Mouse (Mus musculus): ENCODE measurements around the gene Isx.

Isx gene

GRCm38 (mm10) chr8:74930731-74931130 lies 57.8 kb downstream of the Isx start:
- no peaks in the 10 kb centered on the region for H3K27me3 ChIP-seq (ENCODE audit: control insufficient read depth, insufficient read depth, low read length, poor library complexity, severe bottlenecking)
- DNase-seq (ENCODE audit: low read depth, low spot score) = peak; percentile 33
- H3K36me3 ChIP-seq (ENCODE audit: control insufficient read depth, insufficient read depth, low read length, poor library complexity, severe bottlenecking) = no peaks in the 10 kb centered on the region

DNA sequence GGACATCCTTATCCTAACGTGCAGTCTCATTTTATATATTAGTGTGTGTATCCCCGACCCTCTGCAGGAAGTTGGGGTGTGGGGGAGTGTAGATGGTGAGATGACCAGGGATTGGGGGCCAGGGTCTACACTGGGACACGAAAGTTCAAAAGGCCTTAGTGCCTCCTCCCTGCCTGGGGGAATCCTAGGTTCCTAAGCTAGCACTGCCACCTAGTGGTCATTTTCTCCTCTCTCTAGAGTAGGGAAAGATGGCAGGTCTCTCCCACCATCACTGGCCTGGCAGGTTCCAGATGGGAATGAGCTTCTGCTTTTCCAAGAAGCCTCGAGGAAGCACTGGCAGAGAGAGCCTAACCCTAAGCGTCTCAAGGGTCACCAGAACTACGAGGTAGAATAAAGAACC lies 62.3 kb downstream of the Isx start:
- DNase-seq (ENCODE audit: low read depth, low spot score) = peak; percentile 29

DNA sequence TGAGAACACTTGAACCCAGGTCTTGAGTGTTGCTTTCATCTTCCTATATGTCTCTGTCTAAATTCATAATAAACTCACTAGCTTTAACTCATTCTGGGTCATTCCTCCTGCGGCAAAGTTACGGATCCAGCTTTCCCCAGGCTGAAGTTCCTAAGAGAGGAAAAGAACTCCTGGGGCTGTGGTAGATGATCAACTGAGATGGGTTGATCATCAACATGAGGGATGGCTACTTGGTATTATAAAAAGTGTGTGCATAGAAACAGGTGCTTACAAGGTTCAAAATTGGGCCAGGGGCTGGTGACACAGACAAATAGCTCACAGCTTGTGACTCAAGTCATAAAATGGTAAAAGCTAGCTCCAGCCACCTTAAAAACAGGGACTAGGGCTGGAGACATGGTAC lies 63.7 kb downstream of the Isx start:
- Histone ChIP-seq H3K27me3 (ENCODE audit: control insufficient read depth, insufficient read depth, low read length, poor library complexity, severe bottlenecking) (no peaks in the 10 kb centered on the region), H3K36me3 (ENCODE audit: control insufficient read depth, insufficient read depth, low read length, poor library complexity, severe bottlenecking) (no peaks in the 10 kb centered on the region)
- no peak for DNase-seq (ENCODE audit: low read depth, low spot score)

More for the DNA sequence above, 62.3 kb downstream of the Isx start:
- Histone ChIP-seq H3K36me3 (ENCODE audit: control insufficient read depth, insufficient read depth, low read length, poor library complexity, severe bottlenecking) (no peaks in the 10 kb centered on the region), H3K27me3 (ENCODE audit: control insufficient read depth, insufficient read depth, low read length, poor library complexity, severe bottlenecking) (no peaks in the 10 kb centered on the region)

DNA sequence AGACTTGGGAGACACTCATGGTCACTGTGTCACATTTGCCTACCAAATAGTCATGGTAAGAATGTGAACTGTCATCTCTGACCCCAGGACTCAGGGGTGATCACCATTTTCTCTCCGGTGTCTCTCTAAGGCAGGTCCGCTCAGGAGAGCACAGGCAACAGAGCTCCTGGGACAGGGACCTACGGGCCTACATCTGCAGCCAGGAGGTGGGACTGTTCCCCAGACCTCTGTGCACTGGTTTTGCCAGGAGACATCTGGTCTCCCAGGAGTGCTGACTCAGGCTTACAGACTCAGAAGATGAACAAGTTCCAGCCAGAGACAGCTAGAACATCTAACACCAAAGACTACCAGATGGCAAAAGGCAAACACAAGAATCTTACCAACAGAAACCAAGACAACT lies 69.1 kb downstream of the Isx start:
- DNase-seq (ENCODE audit: low read depth, low spot score) = no peak
- H3K27me3 ChIP-seq (ENCODE audit: control insufficient read depth, insufficient read depth, low read length, poor library complexity, severe bottlenecking) = no peaks in the 10 kb centered on the region
- H3K36me3 ChIP-seq (ENCODE audit: control insufficient read depth, insufficient read depth, low read length, poor library complexity, severe bottlenecking) = no peaks in the 10 kb centered on the region
